Mouse (Mus musculus) MN1 (cell line): Measurements from ENCODE around the gene Cd2.
A peak's percentile ranks its signal among the peaks of the same experiment; 100 is the strongest.

Source experiments
- DNase-seq: peaks from one replicate; pipeline ENCODE4 v3.0.0-alpha.2; 2016; ENCODE audit warnings: low spot score

Cd2 gene

GRCm38 (mm10) chr3:101287911-101288311 lies at the start of gene Cd2:
Gene Cd2, minus strand, starts transcription at chr3:101287939.
- no peak for DNase-seq

- no peak for DNase-seq
Observed at GRCm38 (mm10) chr3:101328617-101329016, 40.9 kb upstream of the Cd2 start.

GRCm38 (mm10) chr3:101327248-101327647 lies 39.5 kb upstream of the Cd2 start:
- DNase-seq = no peak

- DNase-seq = no peak
Observed at GRCm38 (mm10) chr3:101322437-101322836, 34.7 kb upstream of the Cd2 start.

DNA sequence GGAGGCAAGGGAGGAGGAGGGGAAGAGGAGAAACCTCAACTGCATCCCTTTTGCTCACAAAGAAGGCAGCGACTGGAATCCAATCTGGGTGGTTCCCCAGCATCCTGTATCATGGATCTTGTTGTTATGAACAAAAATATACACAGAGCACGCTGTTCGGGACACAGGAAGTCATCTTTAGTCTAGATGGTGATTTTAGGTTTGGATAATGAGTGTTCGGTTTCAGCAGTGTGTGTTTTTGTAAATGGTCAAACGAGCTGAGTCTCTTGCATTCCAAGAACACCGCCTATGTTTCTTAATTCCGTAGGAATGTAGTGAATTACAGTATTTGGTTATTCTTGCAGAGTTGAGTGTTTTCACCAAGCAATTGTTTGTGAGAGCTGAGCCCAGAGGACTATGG lies 33.1 kb upstream of the Cd2 start:
- no peak for DNase-seq

GRCm38 (mm10) chr3:101318516-101319170 lies 30.9 kb upstream of the Cd2 start:
- no peak for DNase-seq

DNA sequence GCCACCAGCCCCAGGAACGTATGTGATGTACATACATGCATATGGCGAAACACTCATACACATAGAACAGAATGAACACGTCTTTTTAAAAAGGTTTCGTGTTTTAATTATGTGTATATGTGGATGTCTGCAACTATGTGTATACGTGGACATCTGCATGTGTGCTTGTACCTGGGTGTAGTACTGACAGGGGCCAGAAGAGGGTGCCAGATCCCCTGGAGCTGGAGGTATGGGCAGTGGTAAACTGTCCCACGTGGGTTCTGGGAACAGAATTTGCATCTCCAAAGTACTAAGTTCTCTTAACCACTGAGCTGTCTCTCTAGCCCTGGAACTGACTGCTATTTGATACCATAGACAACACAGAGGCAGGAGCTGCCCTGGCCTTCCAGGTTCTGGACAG lies 30.4 kb upstream of the Cd2 start:
- no peak for DNase-seq

GRCm38 (mm10) chr3:101314954-101315353 lies 27.2 kb upstream of the Cd2 start:
- DNase-seq = no peak

DNA sequence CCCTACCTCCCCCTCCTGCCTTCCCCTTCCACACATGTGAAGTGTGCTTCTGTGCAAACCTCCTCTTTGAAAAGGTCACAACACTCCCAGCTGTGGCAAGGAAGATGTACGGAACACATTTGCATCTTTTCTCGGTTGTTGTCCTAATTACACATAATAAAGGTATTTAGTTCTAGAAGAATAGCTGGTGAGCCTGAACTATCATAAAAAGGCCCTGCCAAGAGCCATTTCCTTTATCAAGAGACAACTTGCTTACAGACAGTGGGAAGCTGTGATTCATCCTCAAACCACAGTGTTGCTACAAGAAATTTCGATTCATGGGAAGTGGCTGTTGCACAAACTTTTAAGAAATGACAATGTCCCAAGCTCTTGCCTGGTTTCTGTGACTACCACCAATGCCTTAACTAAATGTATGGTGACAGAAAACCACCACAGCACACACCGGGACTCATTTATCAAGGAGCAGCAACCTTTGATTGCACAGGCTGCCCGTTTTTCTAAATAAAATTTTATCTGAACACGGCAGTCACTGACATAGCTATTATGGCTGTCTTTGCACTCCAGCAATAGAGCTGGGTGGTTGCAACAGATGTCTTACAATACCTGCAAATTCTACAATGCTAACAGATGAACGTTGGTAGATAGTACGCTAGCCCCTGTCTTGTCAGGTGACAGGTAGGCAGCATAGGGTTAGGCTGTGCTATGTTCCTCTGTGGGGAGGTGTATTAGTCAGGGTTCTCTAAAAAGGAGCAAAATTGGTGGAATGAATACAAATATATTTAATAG lies 25.7 kb upstream of the Cd2 start:
- no peak for DNase-seq

DNA sequence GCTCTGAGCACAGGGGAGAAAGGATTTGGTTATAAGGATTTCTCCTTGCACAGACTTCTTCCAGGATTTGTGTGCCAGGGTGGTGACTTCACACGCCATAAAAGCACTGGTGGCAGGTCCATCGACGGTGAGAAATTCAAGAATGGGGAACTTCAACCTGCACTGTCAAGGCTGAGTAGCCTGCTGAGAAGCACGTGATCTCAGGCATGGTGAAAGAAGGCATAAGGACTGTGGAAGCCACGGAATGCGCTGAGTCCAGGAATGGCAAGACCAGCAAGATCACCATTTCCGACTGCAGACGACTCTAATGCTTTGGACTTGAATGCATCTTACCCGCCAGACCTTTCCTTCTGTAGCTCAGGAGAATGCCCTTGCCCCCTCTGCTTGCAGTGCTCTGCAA lies 23.2 kb upstream of the Cd2 start:
- DNase-seq = no peak

GRCm38 (mm10) chr3:101309626-101310025 lies 21.9 kb upstream of the Cd2 start:
- peak; percentile 56 for DNase-seq

DNA sequence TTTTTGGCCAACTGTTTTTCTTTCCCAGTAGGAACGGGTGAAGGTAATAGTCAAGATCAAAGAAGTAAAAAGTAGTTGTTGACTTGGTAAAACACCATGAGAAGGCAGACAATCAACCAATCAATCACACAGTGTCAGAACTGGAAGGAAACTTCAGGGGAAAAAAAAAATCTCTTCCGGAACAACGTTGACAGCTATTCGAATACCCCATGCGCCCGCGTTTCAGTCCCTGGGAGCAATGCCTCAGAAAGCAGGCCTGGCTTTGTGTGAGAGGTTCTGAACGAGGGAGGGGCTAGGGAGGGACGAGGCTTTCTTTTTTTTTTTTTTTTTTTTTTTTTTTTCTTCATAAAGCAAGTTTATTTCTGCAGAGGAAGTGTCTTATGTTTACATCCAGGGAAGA lies 18.4 kb upstream of the Cd2 start:
- DNase-seq = no peak

- no peak for DNase-seq
Observed at GRCm38 (mm10) chr3:101305046-101305445, 17.3 kb upstream of the Cd2 start.

DNA sequence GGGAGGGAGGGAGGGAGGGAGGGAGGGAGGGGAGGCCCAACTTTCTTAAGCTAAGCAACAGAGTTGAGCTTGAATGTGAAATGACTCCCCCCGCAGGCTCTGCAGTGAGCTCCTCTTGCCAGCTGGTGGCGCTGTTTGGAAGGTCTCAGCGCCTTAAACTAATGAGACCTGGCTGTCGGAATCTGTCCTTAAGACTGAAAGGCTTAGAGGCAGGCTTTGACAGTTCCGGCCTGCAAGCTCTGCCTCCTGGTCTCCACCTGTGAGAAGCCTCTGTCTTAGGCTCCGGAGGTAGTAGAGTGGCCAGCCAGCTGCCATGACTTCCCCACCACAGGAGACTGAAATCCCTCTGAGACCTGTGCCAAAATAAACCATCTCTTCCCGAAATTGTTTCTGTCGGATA lies 16.4 kb upstream of the Cd2 start:
- DNase-seq = peak; percentile 80

DNA sequence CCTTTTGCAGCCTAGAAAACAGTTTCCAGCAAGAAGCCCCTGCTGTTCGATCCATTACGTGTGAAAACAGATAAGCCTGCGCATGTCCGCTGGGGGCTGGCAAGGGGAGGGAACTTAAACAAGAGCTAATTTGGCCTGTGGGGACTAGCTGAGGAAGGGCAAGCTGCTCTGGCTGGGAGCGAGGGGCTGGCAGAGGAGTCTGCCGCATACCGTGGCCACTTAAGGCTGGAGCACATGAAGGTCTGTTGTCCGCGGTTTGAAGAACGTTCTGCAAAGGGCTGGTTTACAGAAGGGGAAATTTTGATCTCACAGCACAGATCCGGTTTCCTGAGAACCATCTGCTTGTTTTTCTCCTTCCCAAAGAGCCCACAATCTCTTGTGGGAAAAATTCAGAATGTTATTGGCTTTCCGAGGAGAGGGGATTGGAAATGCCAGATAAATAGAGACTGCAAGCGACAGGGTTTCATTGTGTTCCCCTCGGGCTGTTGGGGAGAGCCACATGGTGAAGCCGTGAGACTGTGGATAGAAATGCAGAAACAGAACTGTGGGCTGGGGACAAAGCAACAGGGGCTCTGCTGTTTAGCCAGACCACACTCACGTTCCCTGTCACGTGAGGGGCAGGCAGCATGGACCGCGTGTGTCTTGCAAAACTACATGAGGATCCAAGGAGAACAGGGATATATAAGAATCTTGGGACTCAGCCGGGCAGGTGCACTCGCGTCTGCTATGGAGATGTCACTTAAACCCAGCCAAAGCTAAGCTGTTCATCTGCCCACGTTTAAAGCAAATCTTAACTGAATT lies 12.7 kb upstream of the Cd2 start:
- no peak for DNase-seq

- DNase-seq = no peak
Observed at GRCm38 (mm10) chr3:101299591-101299990, 11.9 kb upstream of the Cd2 start.

DNA sequence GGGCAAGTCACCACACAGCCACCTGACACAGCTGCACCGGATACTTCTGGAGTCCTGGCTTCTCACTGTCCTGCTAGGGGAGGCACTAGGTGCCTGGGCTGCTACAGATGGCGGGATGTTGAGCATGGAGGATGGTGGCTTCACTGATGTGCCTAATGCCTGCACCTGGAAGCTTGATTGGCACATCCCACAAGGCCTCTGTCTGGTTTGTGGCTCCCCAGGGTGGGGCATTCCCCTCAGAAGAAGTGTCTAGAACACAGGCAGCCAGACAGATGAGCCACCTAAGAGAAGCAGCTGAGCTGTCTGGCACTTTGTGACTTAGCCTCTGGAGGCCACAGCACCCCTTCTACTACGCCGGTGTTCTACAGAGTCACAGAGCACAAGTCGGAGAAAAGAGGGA lies 9.5 kb upstream of the Cd2 start:
- no peak for DNase-seq

- no peak for DNase-seq
Observed at GRCm38 (mm10) chr3:101295931-101296820, 8.4 kb upstream of the Cd2 start.

GRCm38 (mm10) chr3:101295366-101295867 lies 7.7 kb upstream of the Cd2 start:
- peak; percentile 86 for DNase-seq

DNA sequence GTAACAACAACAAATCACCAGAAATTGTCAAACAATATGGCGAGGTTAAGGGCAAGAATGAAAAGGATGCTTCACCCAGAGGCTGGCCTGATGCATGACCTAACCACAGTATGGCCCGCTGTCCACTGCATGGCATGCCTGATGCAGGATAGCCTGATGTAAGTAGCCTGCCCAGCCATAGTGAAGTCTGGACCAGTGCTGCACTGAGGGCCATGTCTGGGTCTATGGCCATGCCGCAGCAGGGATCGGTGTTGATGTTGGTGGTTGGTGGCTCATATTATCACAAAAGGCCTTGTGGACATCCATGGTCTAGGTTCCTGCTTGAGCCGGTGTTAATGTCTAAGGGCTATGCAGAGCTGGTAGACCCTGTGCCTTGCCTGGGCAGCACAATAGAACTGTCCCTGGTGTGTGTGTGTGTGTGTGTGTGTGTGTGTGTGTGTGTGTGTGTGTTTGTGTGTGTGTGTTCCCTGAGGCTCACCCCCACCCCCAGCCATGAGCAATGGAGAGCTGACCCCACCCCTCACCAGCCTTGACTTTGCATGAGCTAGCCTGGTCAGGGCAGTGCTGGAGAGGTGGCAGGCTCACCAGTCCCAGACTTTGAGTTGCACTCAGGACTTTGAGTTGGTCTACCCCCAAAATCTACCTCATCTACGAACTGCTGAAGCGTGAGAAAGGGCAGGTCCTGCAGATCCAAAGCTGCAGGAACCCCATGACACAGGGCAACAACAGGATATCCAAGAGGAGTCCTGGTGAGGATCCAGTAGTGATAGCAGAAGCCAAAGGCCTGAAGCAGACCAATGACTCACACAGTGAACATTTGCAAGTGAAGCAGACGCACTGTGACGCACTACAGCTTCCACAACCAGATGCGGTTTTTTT lies 7.0 kb upstream of the Cd2 start:
- peak; percentile 65 for DNase-seq
